Mouse (Mus musculus) myocyte (in vitro differentiated cells): ENCODE data around the gene Skida1.

Experiments used
- E2F4 ChIP-seq: IDR thresholded peaks from one replicate; pipeline ENCODE4 v1.6.1; 2011; ENCODE audit warnings: mild to moderate bottlenecking, control low read depth, moderate library complexity; ENCODE audit not compliant: insufficient read depth
- POLR2A ChIP-seq: IDR thresholded peaks from one replicate; pipeline ENCODE4 v1.6.1; 2011; ENCODE audit warnings: low read depth, mild to moderate bottlenecking, control low read depth, moderate library complexity; ENCODE audit not compliant: insufficient read length
- POLR2AphosphoS2 ChIP-seq: IDR thresholded peaks from one replicate; pipeline ENCODE4 v1.6.1; 2011; ENCODE audit warnings: low read depth, control low read depth; ENCODE audit not compliant: insufficient read length
- TCF12 ChIP-seq: IDR thresholded peaks from one replicate; pipeline ENCODE4 v1.6.1; 2011; ENCODE audit warnings: mild to moderate bottlenecking, control low read depth; ENCODE audit not compliant: poor library complexity, insufficient read depth, severe bottlenecking
- USF1 ChIP-seq: IDR thresholded peaks from one replicate; pipeline ENCODE4 v1.6.1; 2011; ENCODE audit warnings: low read depth, mild to moderate bottlenecking, control low read depth, moderate library complexity

DNA sequence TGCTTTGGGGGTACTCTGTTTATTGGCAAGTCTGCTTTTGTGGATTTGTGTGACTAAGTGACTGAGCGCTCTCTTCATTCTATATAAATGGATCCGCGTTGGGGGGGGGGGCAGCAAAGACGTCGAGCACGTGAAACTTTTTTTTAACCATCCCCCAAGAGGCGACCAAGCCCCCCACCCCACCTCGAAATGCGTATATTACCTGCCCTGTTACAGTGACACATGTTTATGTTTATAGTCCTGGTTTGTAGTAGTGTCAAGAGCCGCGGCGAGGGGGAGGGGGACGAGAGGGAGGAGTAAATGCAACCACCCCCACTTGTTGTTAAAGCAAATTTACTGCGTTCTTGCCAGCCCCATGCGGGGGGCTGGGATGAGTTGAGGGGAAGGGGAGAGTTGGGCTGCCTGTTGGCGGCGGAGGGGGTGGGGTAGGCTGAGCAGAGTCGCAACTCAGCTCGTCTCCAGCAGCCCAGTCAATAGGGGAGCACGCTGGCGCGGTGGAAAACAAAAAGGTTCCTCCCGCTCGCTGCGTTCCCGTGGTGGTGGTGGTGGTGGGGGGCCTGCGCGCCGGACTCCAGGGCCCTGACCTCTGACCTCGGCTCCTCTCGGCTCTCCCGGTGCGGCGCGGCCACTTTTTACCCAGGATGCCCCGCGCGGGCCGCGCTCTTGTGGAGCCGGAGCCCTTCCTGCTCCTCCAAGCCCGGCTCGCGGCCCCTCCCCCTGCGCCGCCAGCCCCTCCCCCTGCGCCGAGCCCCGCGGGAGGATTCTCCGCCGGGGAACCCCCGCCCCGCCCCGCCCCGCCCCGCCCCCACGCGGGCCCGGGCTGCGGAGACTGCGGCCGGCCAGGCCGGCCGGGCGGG lies 7.3 kb upstream of the Skida1 start:
- peak; percentile 73 for TF ChIP-seq POLR2A
- TF ChIP-seq USF1 = no peak
- TF ChIP-seq E2F4 = no peak
- no peak for TF ChIP-seq TCF12
- TF ChIP-seq POLR2AphosphoS2 = peak; percentile 58
